Mouse (Mus musculus): Measurements from ENCODE around the gene Tbx10. TPM values are rescaled to one million over a fixed set of nuclear protein-coding genes. Genes with fewer than 3 reads are reported as not detected.
A peak's percentile ranks its signal among the peaks of the same experiment; 100 is the strongest.
"Not testable (repeated sequence)": the region's sequence is repeated elsewhere in the genome, so short reads cannot be mapped to it uniquely, and the experiment has no call there.

Gene Tbx10
- polyA plus RNA-seq, 1 experiment, result 0.04 TPM

GRCm38 (mm10) chr19:3955033-3955432, 37.5 kb upstream of the Tbx10 start:
- H3K27me3 ChIP-seq (ENCODE audit: control insufficient read depth, insufficient read depth, insufficient read length), result no peaks in the 10 kb centered on the region
- no peaks in the 10 kb centered on the region for H3K36me3 ChIP-seq (ENCODE audit: control insufficient read depth, insufficient read depth)
- no peak overlapping the region for H3K4me3 ChIP-seq
- no peaks in the 10 kb centered on the region for H3K79me2 ChIP-seq (ENCODE audit: control insufficient read depth, insufficient read depth)
- no peak overlapping the region for H3ac ChIP-seq (ENCODE audit: control insufficient read depth, insufficient read length)
- H3K4me2 ChIP-seq (ENCODE audit: low read depth), result no peak overlapping the region
- no peak for TF ChIP-seq USF1 (IDR thresholded peaks at IDR 0.05; ENCODE audit: low read depth)
- TF ChIP-seq TCF3 (IDR thresholded peaks at IDR 0.05; ENCODE audit: insufficient read length, low read depth), result no peak
- no peak for TF ChIP-seq E2F4 (IDR thresholded peaks at IDR 0.05; ENCODE audit: insufficient read depth)
- no peak for TF ChIP-seq MAX (IDR thresholded peaks at IDR 0.05; ENCODE audit: low read depth)
- TF ChIP-seq POLR2A (IDR thresholded peaks at IDR 0.05; ENCODE audit: insufficient read length, low read depth), result no peak
- TF ChIP-seq MYOG (IDR thresholded peaks at IDR 0.05; ENCODE audit: control insufficient read depth in 1 of 3, insufficient read depth in 1 of 3, insufficient read length in 2 of 3, low read depth in 2 of 3), result no peak
- no peak for TF ChIP-seq MYOD1 (IDR thresholded peaks at IDR 0.05; ENCODE audit: control insufficient read depth in 1 of 3, insufficient read length in 2 of 3, low read depth in 2 of 3)
- TF ChIP-seq TCF12 (IDR thresholded peaks at IDR 0.05; ENCODE audit: insufficient read depth, poor library complexity, severe bottlenecking), result no peak
- no peak for TF ChIP-seq CEBPB (IDR thresholded peaks at IDR 0.05; ENCODE audit: insufficient read depth, poor library complexity, severe bottlenecking)
- TF ChIP-seq REST (IDR thresholded peaks at IDR 0.05; ENCODE audit: insufficient read depth, insufficient read length), result no peak

- Histone ChIP-seq H3K4me3 (no peak overlapping the region), H3K79me2 (ENCODE audit: control insufficient read depth, insufficient read depth) (no peaks in the 10 kb centered on the region), H3ac (ENCODE audit: control insufficient read depth, insufficient read length) (no peak overlapping the region), H3K4me2 (ENCODE audit: low read depth) (no peak overlapping the region), H3K27me3 (ENCODE audit: control insufficient read depth, insufficient read depth, insufficient read length) (no peaks in the 10 kb centered on the region), H3K36me3 (ENCODE audit: control insufficient read depth, insufficient read depth) (no peaks in the 10 kb centered on the region)
- TF ChIP-seq MYOD1 (IDR thresholded peaks at IDR 0.05; ENCODE audit: control insufficient read depth in 1 of 3, insufficient read length in 2 of 3, low read depth in 2 of 3) (peak in 2 of 3 experiments; percentile 51 to 76), TCF12 (IDR thresholded peaks at IDR 0.05; ENCODE audit: insufficient read depth, poor library complexity, severe bottlenecking) (no peak), MYOG (IDR thresholded peaks at IDR 0.05; ENCODE audit: control insufficient read depth in 1 of 3, insufficient read depth in 1 of 3, insufficient read length in 2 of 3, low read depth in 2 of 3) (peak in 2 of 3 experiments; percentile 60 to 76), E2F4 (IDR thresholded peaks at IDR 0.05; ENCODE audit: insufficient read depth) (no peak), SRF (IDR thresholded peaks at IDR 0.05; ENCODE audit: control insufficient read depth, insufficient read length, low read depth) (no peak), POLR2AphosphoS2 (IDR thresholded peaks at IDR 0.05; ENCODE audit: insufficient read length, low read depth) (no peak), CEBPB (IDR thresholded peaks at IDR 0.05; ENCODE audit: insufficient read depth, poor library complexity, severe bottlenecking) (no peak)
These were observed 36.7 kb upstream of the Tbx10 start for GRCm38 (mm10) chr19:3955804-3956203.

GRCm38 (mm10) chr19:3957296-3958036, 35.1 kb upstream of the Tbx10 start:
- not testable (repeated sequence) for H3K27me3 ChIP-seq (ENCODE audit: control insufficient read depth, insufficient read depth, insufficient read length); H3ac ChIP-seq (ENCODE audit: control insufficient read depth, insufficient read length); H3K4me3 ChIP-seq; H3K36me3 ChIP-seq (ENCODE audit: control insufficient read depth, insufficient read depth); H3K79me2 ChIP-seq (ENCODE audit: control insufficient read depth, insufficient read depth); H3K4me2 ChIP-seq (ENCODE audit: low read depth)

GRCm38 (mm10) chr19:3958470-3958869, 34.1 kb upstream of the Tbx10 start, which contains the start of gene Aldh3b3:
TSS of gene Aldh3b3 (plus strand) at chr19:3958645.
- no peak within 1 kb of the TSS for H3K4me3 ChIP-seq
- H3K79me2 ChIP-seq (ENCODE audit: control insufficient read depth, insufficient read depth), result no peaks in the 10 kb centered on the region
- no peak for TF ChIP-seq SRF (IDR thresholded peaks at IDR 0.05; ENCODE audit: control insufficient read depth, insufficient read length, low read depth)
- peak in 2 of 3 experiments; percentile 66 to 85 for TF ChIP-seq MYOD1 (IDR thresholded peaks at IDR 0.05; ENCODE audit: control insufficient read depth in 1 of 3, insufficient read length in 2 of 3, low read depth in 2 of 3)
- TF ChIP-seq E2F4 (IDR thresholded peaks at IDR 0.05; ENCODE audit: insufficient read depth), result no peak
- peak in 1 of 3 experiments; percentile 31 for TF ChIP-seq MYOG (IDR thresholded peaks at IDR 0.05; ENCODE audit: control insufficient read depth in 1 of 3, insufficient read depth in 1 of 3, insufficient read length in 2 of 3, low read depth in 2 of 3)
- TF ChIP-seq CEBPB (IDR thresholded peaks at IDR 0.05; ENCODE audit: insufficient read depth, poor library complexity, severe bottlenecking), result no peak
- TF ChIP-seq POLR2AphosphoS2 (IDR thresholded peaks at IDR 0.05; ENCODE audit: insufficient read length, low read depth), result no peak
- TF ChIP-seq TCF3 (IDR thresholded peaks at IDR 0.05; ENCODE audit: insufficient read length, low read depth), result no peak
- TF ChIP-seq USF1 (IDR thresholded peaks at IDR 0.05; ENCODE audit: low read depth), result no peak
- no peak for TF ChIP-seq POLR2A (IDR thresholded peaks at IDR 0.05; ENCODE audit: insufficient read length, low read depth)
- no peak for TF ChIP-seq MAX (IDR thresholded peaks at IDR 0.05; ENCODE audit: low read depth)
- TF ChIP-seq REST (IDR thresholded peaks at IDR 0.05; ENCODE audit: insufficient read depth, insufficient read length), result no peak
- TF ChIP-seq TCF12 (IDR thresholded peaks at IDR 0.05; ENCODE audit: insufficient read depth, poor library complexity, severe bottlenecking), result no peak
- H3K4me2 ChIP-seq (ENCODE audit: low read depth), result peak within 1 kb of the TSS; percentile 16
- no peaks in the 10 kb centered on the region for H3K27me3 ChIP-seq (ENCODE audit: control insufficient read depth, insufficient read depth, insufficient read length)
- no peak within 1 kb of the TSS for H3ac ChIP-seq (ENCODE audit: control insufficient read depth, insufficient read length)
- H3K36me3 ChIP-seq (ENCODE audit: control insufficient read depth, insufficient read depth), result no peaks in the 10 kb centered on the region

GRCm38 (mm10) chr19:3959030-3959429, 33.5 kb upstream of the Tbx10 start:
- TF ChIP-seq TCF3 (IDR thresholded peaks at IDR 0.05; ENCODE audit: insufficient read length, low read depth) (no peak), E2F4 (IDR thresholded peaks at IDR 0.05; ENCODE audit: insufficient read depth) (no peak), CEBPB (IDR thresholded peaks at IDR 0.05; ENCODE audit: insufficient read depth, poor library complexity, severe bottlenecking) (no peak), MAX (IDR thresholded peaks at IDR 0.05; ENCODE audit: low read depth) (no peak), MYOD1 (IDR thresholded peaks at IDR 0.05; ENCODE audit: control insufficient read depth in 1 of 3, insufficient read length in 2 of 3, low read depth in 2 of 3) (no peak), MYOG (IDR thresholded peaks at IDR 0.05; ENCODE audit: control insufficient read depth in 1 of 3, insufficient read depth in 1 of 3, insufficient read length in 2 of 3, low read depth in 2 of 3) (no peak), POLR2AphosphoS2 (IDR thresholded peaks at IDR 0.05; ENCODE audit: insufficient read length, low read depth) (no peak), USF1 (IDR thresholded peaks at IDR 0.05; ENCODE audit: low read depth) (no peak), SRF (IDR thresholded peaks at IDR 0.05; ENCODE audit: control insufficient read depth, insufficient read length, low read depth) (no peak)
- Histone ChIP-seq H3K4me2 (ENCODE audit: low read depth) (peak overlapping the region; percentile 16), H3K79me2 (ENCODE audit: control insufficient read depth, insufficient read depth) (no peaks in the 10 kb centered on the region), H3K4me3 (no peak overlapping the region), H3K36me3 (ENCODE audit: control insufficient read depth, insufficient read depth) (no peaks in the 10 kb centered on the region), H3K27me3 (ENCODE audit: control insufficient read depth, insufficient read depth, insufficient read length) (no peaks in the 10 kb centered on the region), H3ac (ENCODE audit: control insufficient read depth, insufficient read length) (no peak overlapping the region)
